Mouse (Mus musculus) cerebellum, adult 18-20 months (tissue): ENCODE measurements around the gene Gm45716.
"Not testable (repeated sequence)": the region's sequence is repeated elsewhere in the genome, so short reads cannot be mapped to it uniquely, and the experiment has no call there.

ENCODE experiments used
- DNase-seq, 2 experiments: peaks; one replicate each; pipeline ENCODE4 v3.0.0; 2021

Gm45716 gene

GRCm38 (mm10) chr11:90251923-90252322, 64.4 kb downstream of the Gm45716 start:
- DNase-seq: no peak

GRCm38 (mm10) chr11:90252366-90252765, 64.9 kb downstream of the Gm45716 start:
- no peak for DNase-seq

GRCm38 (mm10) chr11:90254536-90254935, 67.1 kb downstream of the Gm45716 start:
- no peak for DNase-seq

GRCm38 (mm10) chr11:90255687-90256086, 68.2 kb downstream of the Gm45716 start:
- no peak for DNase-seq

GRCm38 (mm10) chr11:90256833-90257525, 69.5 kb downstream of the Gm45716 start:
- no peak for DNase-seq

GRCm38 (mm10) chr11:90258321-90258927, 70.9 kb downstream of the Gm45716 start:
- no peak for DNase-seq

GRCm38 (mm10) chr11:90259071-90259470, 71.6 kb downstream of the Gm45716 start:
- no peak for DNase-seq

GRCm38 (mm10) chr11:90259826-90260225, 72.3 kb downstream of the Gm45716 start:
- no peak for DNase-seq

GRCm38 (mm10) chr11:90264180-90264579, 76.7 kb downstream of the Gm45716 start:
- DNase-seq: no peak

GRCm38 (mm10) chr11:90265581-90265980, 78.1 kb downstream of the Gm45716 start:
- DNase-seq: no peak

GRCm38 (mm10) chr11:90268934-90269333, 81.5 kb downstream of the Gm45716 start:
- no peak for DNase-seq

- no peak for DNase-seq
Measured at GRCm38 (mm10) chr11:90269398-90270123, 82.1 kb downstream of the Gm45716 start.

GRCm38 (mm10) chr11:90270132-90270877, 82.8 kb downstream of the Gm45716 start:
- no peak for DNase-seq

GRCm38 (mm10) chr11:90274187-90274586, 86.7 kb downstream of the Gm45716 start:
- DNase-seq: no peak

- DNase-seq: peak; percentile 7 to 23
Measured at GRCm38 (mm10) chr11:90275663-90276062, 88.2 kb downstream of the Gm45716 start.

- DNase-seq: peak; percentile 9 to 10
Measured at GRCm38 (mm10) chr11:90276150-90276549, 88.7 kb downstream of the Gm45716 start.

GRCm38 (mm10) chr11:90276561-90276960, 89.1 kb downstream of the Gm45716 start:
- DNase-seq: peak; percentile 36 to 46

GRCm38 (mm10) chr11:90280069-90280468, 92.6 kb downstream of the Gm45716 start:
- DNase-seq: no peak

GRCm38 (mm10) chr11:90281943-90282342, 94.5 kb downstream of the Gm45716 start:
- DNase-seq: not testable (repeated sequence)

GRCm38 (mm10) chr11:90283159-90283558, 95.7 kb downstream of the Gm45716 start:
- no peak for DNase-seq

- DNase-seq: no peak
Measured at GRCm38 (mm10) chr11:90283601-90284000, 96.1 kb downstream of the Gm45716 start.

GRCm38 (mm10) chr11:90284079-90284478, 96.6 kb downstream of the Gm45716 start:
- no peak for DNase-seq

- DNase-seq: no peak
Measured at GRCm38 (mm10) chr11:90284623-90285022, 97.1 kb downstream of the Gm45716 start.
